Mouse (Mus musculus): ENCODE results near the gene Phyhipl. TPM values are rescaled to one million over a fixed set of nuclear protein-coding genes. Genes with fewer than 3 reads are reported as not detected.

The Phyhipl gene
- total and polyA plus RNA-seq, 2 experiments = not detected

- WGBS = 88% methylated on average over 12 of the region's 12 CpGs
- Histone ChIP-seq H3K27ac (replicated peaks; ENCODE audit: insufficient read depth, low read depth, low read length) (no peak overlapping the region), H3K4me1 (ENCODE audit: control insufficient read depth, insufficient read depth, low read length) (no peaks in the 10 kb centered on the region), H3K4me3 (ENCODE audit: insufficient read depth, low read depth, low read length) (no peak overlapping the region), H3K36me3 (ENCODE audit: control insufficient read depth, insufficient read depth, low read length) (no peaks in the 10 kb centered on the region), H3K79me2 (ENCODE audit: control insufficient read depth, insufficient read depth, low read length) (no peaks in the 10 kb centered on the region), H3K27me3 (ENCODE audit: control insufficient read depth, insufficient read depth, low read length) (no peaks in the 10 kb centered on the region), H3K9ac (ENCODE audit: low read depth, low read length) (no peak overlapping the region)
- DNase-seq (ENCODE audit: extremely low read depth, low read depth, low spot score) = no peak
- TF ChIP-seq CTCF (IDR thresholded peaks at IDR 0.05; ENCODE audit: low read depth, low read length) (no peak), POLR2A (IDR thresholded peaks at IDR 0.05; ENCODE audit: extremely low read depth, insufficient read depth, low read length) (no peak)
Measured at GRCm38 (mm10) chr10:70530185-70530823, 125.5 kb downstream of the Phyhipl start.

DNA sequence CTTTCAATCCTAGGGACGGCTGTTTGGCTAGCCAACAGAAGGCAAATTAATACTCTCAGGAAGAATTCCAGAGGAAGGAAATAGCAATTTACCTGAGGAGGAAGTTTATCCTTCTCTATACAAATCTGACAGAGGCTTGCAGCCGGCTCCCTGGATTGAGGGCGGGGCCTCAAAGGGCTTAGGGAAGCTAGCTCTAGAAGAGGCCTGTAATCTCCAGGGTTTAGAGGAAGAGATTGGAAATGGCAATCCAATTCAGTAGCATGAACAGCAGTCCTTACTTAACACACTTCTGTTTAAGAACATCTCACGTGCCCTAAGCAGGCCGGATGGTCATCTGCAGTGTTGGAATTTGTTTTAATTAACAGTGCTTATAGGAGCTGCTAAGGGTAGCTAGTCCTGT lies 134.4 kb downstream of the Phyhipl start:
- Histone ChIP-seq H3K27me3 (ENCODE audit: control insufficient read depth, insufficient read depth, low read length) (peaks cover 4% of the 10 kb centered on the region; the same call in 1 of the 2 replicates), H3K79me2 (ENCODE audit: control insufficient read depth, insufficient read depth, low read length) (no peaks in the 10 kb centered on the region), H3K4me3 (ENCODE audit: insufficient read depth, low read depth, low read length) (no peak overlapping the region), H3K27ac (replicated peaks; ENCODE audit: insufficient read depth, low read depth, low read length) (no peak overlapping the region), H3K36me3 (ENCODE audit: control insufficient read depth, insufficient read depth, low read length) (no peaks in the 10 kb centered on the region), H3K4me1 (ENCODE audit: control insufficient read depth, insufficient read depth, low read length) (no peaks in the 10 kb centered on the region), H3K9ac (ENCODE audit: low read depth, low read length) (no peak overlapping the region)
- DNase-seq (ENCODE audit: extremely low read depth, low read depth, low spot score) = no peak
- WGBS = 43% methylated on average over 5 of the region's 5 CpGs
- TF ChIP-seq CTCF (IDR thresholded peaks at IDR 0.05; ENCODE audit: low read depth, low read length) = no peak
- no peak for TF ChIP-seq POLR2A (IDR thresholded peaks at IDR 0.05; ENCODE audit: extremely low read depth, insufficient read depth, low read length)

DNA sequence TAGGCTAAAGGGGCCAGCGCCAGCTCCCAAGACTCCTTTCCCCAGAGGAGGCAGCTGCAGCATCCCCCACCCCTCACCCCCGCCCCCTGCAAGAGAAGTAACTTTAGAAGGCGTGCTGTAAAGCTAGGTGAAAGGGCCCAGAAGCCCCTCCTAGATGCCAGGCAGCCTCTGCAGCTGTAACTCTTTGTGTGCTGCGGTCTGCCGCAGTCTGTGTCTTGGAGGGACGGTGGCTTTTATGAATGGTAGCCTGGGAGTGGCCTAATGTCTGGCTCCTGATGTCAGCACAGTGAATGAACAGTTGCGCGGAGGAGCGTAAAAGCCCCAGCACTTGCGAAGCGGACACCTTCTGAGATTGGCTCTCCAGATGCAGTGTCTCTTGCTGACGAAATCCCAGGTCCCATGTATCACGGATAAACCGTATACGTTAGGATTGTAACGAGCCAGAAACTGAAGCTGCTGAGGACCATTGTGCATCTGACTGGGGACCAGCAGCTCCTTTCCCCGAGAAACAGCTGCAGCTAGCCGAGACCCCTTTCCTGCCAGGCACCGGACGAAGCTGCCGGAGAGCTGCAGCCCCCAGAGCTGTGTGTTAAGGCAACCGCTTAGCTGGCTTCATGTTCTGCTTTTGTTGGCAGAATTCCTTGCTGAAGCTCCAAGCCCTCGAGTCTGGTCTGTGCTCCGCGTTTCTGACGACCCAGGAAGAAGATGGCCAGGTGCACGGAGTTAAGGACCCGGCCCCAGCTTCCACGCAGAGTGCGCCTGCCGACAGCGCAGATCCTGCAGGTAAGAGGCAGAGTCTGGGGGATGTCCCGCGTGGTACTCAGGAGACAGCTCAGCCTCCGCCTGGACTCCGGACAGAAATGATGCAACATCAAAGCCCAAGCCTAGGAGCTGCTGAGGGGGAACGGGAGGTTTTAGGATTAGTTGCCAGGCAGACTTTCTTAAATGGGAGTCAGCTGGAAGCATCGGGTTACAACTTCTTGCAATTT lies 135.3 kb downstream of the Phyhipl start:
- Histone ChIP-seq H3K4me1 (ENCODE audit: control insufficient read depth, insufficient read depth, low read length) (no peaks in the 10 kb centered on the region), H3K79me2 (ENCODE audit: control insufficient read depth, insufficient read depth, low read length) (no peaks in the 10 kb centered on the region), H3K9ac (ENCODE audit: low read depth, low read length) (no peak overlapping the region), H3K27ac (replicated peaks; ENCODE audit: insufficient read depth, low read depth, low read length) (no peak overlapping the region), H3K36me3 (ENCODE audit: control insufficient read depth, insufficient read depth, low read length) (no peaks in the 10 kb centered on the region), H3K4me3 (ENCODE audit: insufficient read depth, low read depth, low read length) (no peak overlapping the region), H3K27me3 (ENCODE audit: control insufficient read depth, insufficient read depth, low read length) (peaks cover 4% of the 10 kb centered on the region; the same call in 1 of the 2 replicates)
- 2% methylated on average over 38 of the region's 38 CpGs for WGBS
- DNase-seq (ENCODE audit: extremely low read depth, low read depth, low spot score) = no peak
- TF ChIP-seq CTCF (IDR thresholded peaks at IDR 0.05; ENCODE audit: low read depth, low read length) = no peak
- TF ChIP-seq POLR2A (IDR thresholded peaks at IDR 0.05; ENCODE audit: extremely low read depth, insufficient read depth, low read length) = no peak

DNA sequence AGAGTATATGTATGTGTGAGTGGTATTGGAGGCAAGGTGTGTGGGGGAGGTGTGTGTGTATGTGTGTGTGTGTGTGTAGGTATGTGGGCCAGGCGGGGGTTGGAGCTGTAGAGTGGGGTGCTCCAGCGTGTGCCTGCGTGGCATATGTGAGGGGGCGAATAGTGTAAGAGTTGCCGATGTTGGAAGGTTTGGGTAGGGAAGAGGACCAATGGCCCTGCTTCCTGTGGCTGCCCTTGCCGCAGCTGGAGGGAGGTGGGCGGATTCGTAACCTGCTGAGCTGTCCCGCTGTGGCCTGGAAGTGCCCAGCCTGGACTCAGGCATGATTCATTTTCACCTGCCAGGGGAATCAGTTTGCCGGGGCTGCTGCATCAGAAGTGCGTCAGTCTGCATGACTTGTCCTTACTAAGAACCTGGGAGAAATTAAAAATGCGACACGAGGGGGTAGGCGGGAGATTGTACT lies 136.1 kb downstream of the Phyhipl start:
- TF ChIP-seq CTCF (IDR thresholded peaks at IDR 0.05; ENCODE audit: low read depth, low read length) (no peak), POLR2A (IDR thresholded peaks at IDR 0.05; ENCODE audit: extremely low read depth, insufficient read depth, low read length) (no peak)
- WGBS = 22% methylated on average over 14 of the region's 14 CpGs
- H3K27me3 ChIP-seq (ENCODE audit: control insufficient read depth, insufficient read depth, low read length) = peaks cover 4% of the 10 kb centered on the region; the same call in 1 of the 2 replicates

DNA sequence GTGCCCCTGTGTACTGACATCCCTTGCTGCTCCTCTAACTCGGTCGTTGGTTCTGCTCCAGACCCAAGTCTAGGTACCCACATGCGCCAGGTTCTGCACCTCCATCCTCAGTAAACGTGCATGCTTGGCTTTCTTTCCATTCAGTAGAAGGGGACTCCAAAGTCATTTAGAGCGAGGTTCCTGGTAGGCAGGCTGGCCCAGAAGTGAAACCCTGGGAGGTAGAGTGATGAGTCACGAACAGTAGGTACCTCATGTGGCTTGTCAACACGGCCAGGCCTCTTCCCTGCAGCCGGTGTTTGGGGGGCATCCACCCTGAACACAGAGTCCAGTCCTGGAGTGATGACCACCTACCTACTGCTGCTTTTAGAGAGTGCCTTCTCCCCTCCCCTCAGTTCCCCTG lies 139.1 kb downstream of the Phyhipl start:
- Histone ChIP-seq H3K9ac (ENCODE audit: low read depth, low read length) (no peak overlapping the region), H3K79me2 (ENCODE audit: control insufficient read depth, insufficient read depth, low read length) (no peaks in the 10 kb centered on the region), H3K4me3 (ENCODE audit: insufficient read depth, low read depth, low read length) (no peak overlapping the region), H3K27me3 (ENCODE audit: control insufficient read depth, insufficient read depth, low read length) (peaks cover 4% of the 10 kb centered on the region; the same call in 1 of the 2 replicates), H3K4me1 (ENCODE audit: control insufficient read depth, insufficient read depth, low read length) (no peaks in the 10 kb centered on the region), H3K27ac (replicated peaks; ENCODE audit: insufficient read depth, low read depth, low read length) (no peak overlapping the region), H3K36me3 (ENCODE audit: control insufficient read depth, insufficient read depth, low read length) (no peaks in the 10 kb centered on the region)
- TF ChIP-seq POLR2A (IDR thresholded peaks at IDR 0.05; ENCODE audit: extremely low read depth, insufficient read depth, low read length) (no peak), CTCF (IDR thresholded peaks at IDR 0.05; ENCODE audit: low read depth, low read length) (no peak)
- no peak for DNase-seq (ENCODE audit: extremely low read depth, low read depth, low spot score)
- WGBS = 82% methylated on average over 8 of the region's 8 CpGs

More for the DNA sequence above, 136.1 kb downstream of the Phyhipl start:
- DNase-seq (ENCODE audit: extremely low read depth, low read depth, low spot score) = no peak
- Histone ChIP-seq H3K27ac (replicated peaks; ENCODE audit: insufficient read depth, low read depth, low read length) (no peak overlapping the region), H3K4me3 (ENCODE audit: insufficient read depth, low read depth, low read length) (no peak overlapping the region), H3K36me3 (ENCODE audit: control insufficient read depth, insufficient read depth, low read length) (no peaks in the 10 kb centered on the region), H3K79me2 (ENCODE audit: control insufficient read depth, insufficient read depth, low read length) (no peaks in the 10 kb centered on the region), H3K4me1 (ENCODE audit: control insufficient read depth, insufficient read depth, low read length) (no peaks in the 10 kb centered on the region), H3K9ac (ENCODE audit: low read depth, low read length) (no peak overlapping the region)

All from liver, adult 2 months (tissue).